Mouse (Mus musculus) layer of hippocampus, adult 9-10 months (tissue): ENCODE measurements around the gene Gm5150.
A peak's percentile ranks its signal among the peaks of the same experiment; 100 is the strongest.
"Not testable (repeated sequence)": the region's sequence is repeated elsewhere in the genome, so short reads cannot be mapped to it uniquely, and the experiment has no call there.

Experiments used
- DNase-seq: peaks from one replicate; pipeline ENCODE4 v3.0.0; 2022; ENCODE audit warnings: low spot score

Gene Gm5150

DNA sequence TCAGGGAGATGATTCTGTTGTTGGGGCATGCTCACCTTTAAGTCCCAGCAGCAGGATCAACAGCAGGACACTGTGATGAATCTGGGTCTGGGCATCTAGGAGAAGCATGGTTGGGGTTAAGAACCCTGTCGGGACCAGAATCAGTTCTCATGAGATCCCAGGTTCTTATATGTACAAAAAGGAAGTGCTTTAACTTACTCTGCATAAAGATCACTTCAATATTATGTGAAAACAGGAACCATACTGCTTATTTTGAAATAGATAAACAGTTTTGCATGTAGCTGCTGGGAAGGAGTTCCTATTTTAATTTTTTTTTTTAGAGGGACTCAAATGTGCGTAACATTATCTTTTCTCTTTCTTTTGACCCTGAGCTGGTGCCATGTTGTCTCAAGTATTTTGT, at the start of gene Gm5150:
TSS of gene Gm5150 (minus strand) at position 223 of the 400 bp plus-strand sequence.
- DNase-seq = no peak

DNA sequence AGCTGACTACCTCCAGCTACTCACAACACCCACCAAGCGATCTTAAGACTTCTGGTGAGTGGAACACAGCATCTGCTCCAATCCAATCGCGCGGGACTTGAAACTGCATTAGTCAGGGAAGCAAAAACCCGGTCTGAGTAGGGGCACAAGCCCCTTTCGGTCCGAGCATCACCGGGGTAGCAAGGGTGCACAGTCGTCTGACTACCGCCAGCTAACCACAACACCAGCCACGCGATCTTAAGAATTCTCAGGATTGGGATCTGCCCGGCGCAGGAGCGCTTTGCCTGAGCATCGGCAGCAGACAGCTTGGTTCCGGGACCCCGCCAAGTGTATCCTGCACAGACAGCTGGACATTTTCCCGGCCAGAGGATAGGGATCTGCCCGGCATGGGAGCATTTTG, 45.5 kb upstream of the Gm5150 start:
- not testable (repeated sequence) for DNase-seq

DNA sequence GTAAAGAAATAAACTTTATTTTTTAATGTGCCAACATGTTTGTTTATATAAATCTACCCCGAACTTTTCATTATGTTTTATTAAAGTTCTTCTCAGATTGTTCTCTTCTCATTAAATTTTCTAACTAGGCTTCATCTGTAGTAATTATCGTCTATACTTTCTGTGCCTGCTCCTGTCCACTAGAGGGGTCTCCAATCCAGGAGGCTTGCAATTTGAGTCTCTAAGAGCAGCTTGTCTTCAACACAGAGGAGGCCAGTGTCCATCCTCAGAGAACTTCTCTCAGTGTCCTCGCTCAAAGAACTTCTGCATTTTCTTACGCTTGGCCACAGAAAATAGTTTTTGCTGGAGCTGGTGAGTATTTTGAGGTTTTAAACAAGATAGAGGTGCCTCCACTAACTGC, 41.1 kb upstream of the Gm5150 start:
- DNase-seq = no peak

DNA sequence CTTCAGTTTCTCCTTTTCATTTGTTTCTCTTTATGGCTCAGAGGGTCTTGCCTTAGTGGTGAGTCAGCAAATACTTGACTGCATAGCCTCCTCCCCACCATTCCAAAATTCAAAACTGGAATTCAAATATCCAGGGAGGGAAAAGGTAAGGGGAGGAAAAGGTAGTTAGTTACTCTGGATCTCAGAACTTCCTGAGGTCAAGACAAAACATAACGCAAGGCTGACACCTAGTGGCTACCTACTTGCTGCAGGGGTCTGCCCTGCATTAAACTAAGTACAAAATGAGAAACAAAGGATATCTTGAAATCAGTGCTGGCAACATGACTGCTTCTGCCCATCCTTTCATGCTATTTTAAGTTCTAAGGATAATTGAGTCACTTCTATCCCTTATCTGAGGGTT, 37.1 kb upstream of the Gm5150 start:
- no peak for DNase-seq

DNA sequence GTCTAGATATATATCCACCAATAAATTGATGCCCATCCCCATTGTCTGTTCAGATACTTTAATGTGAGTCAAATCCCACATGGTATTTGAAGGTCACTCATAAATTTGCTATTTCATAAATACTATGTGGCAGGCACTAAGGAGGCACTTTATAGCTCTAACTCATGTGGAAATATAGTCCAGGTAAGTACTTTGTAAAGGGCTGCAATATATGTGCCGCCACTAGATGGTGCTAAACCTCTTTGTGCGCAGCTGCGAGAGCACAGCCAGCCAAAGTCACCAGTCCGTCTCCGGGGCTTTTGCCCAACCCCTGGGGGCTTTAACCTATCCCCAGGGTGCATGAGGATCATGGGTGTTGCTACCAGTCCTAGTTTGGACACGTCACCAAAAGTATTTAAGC, 18.8 kb upstream of the Gm5150 start:
- DNase-seq = peak; percentile 59

DNA sequence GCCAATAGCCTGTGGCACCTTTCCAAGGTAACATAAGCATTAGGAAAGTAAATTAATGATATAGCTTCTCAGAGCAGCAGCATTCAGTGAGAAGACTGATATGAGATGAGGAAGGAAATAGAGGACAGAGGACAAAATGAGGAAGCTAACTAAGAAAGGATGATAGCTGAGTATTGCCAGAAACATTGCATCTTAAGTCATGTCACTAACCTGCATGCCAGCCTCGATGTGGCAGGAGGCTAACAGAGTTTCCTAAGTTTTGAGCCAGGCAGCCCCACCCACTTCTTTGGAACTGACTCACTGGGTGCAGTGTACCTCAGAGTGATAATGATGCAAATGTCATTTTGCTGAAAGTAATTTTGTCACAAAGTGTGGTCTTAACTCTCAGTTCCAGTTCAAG, 16.0 kb upstream of the Gm5150 start:
- no peak for DNase-seq

DNA sequence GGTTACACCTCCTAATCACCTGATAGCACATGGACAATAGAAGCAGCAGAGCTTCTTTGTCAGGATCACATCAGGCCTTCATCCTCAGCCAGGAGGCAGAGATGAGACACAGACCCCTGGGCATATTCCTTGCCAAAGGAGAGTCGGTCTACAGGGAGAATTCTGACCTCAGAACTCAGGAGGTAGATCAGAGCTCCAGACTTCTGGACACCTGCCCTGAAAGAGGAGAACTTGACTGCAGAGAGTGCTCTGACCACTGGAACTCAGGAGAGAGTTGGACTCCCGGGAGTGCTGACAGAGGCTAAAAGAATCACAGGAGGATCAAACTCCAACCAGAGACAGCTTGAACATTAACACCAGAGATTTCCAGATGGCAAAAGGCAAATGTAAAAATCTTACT, 8.2 kb upstream of the Gm5150 start:
- not testable (repeated sequence) for DNase-seq

DNA sequence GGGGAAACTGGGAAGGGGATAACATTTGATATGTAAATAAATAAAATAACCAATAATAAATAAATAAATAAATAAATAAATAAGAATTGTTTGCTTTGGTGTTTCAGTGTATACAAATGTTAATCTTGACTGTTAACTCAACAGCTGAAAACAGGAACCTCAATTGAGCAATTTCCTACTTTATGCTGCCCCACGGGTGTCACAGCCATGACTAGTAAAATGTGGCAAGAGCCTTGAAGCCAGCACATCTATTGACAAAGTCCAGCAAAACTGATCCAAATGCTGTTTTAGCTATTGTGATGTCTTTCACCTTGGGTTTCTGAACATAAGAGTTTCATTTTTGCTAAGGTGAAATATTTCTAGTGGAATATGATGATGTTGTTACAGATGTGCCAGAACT, 1.6 kb upstream of the Gm5150 start:
- no peak for DNase-seq

DNA sequence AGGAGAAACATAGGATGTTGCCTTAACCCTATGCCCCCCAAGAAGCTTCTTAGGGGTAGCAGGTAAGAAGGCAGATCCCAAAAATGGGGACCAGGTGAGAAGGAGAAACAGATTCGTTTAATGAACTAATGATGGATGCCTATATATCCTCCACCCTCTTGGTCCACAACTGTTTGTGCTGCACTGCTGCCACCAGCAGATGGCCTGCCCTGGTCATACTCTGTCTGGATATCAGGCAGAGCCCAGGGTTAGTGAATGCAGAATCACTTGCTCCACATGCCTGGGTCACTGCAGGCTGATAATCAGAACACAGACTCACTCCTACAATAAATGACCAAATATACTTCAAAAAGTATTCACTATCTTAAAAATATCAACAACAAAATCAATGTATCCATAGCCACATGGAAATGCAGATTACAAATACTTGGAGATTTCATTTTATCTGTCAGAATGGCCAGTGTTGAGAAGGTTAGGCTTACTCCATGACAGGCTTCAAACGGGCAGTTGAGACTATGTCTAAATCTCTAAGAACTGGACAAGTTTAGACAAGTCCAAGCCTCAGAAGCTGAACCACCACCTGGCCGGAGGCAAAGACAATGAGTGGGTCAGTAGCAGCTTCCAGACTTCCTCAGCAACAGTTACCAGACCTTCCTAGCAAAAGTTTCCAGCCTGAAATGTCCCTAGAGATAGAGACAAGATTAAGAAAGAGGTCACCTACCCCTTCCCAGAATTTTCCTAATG, 2.2 kb downstream of the Gm5150 start:
- no peak for DNase-seq

DNA sequence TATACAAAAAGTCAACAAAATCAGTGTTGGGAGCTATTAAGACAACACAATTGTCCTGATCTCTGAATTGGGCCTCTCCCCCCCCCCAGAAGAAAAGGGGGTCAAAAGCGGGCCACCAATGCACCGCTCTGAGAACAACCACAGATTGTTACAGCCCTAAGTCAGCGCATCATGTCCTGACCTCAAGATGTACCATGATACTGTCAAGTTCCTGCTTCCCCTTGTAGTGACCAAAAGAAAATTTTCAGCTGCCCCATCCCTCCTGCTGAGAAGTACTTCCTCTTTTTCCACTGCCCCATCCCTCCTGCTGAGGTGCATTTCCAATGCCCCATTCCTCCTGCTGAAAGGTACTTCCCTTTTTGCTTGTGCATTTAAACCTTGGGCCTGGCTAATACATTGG, 6.8 kb downstream of the Gm5150 start:
- not testable (repeated sequence) for DNase-seq

DNA sequence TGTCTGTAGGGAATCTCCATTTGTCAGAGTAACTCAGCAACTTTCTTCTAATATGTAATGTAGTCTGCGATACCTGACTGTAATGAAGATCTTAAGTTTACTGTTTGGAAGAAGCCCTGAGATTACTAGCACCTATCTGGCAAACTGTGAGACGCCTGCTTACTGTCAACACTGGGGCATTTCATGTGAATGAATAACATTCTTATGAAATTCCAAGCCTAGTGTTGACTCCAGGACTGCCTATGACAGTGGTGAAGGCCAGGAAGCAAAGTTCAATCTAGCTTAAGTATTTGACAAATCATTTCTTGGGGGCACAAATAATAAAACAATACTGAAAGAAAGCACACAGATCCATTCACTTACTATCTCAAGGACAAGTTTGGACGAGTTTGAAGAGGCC, 24.0 kb downstream of the Gm5150 start:
- DNase-seq = no peak

DNA sequence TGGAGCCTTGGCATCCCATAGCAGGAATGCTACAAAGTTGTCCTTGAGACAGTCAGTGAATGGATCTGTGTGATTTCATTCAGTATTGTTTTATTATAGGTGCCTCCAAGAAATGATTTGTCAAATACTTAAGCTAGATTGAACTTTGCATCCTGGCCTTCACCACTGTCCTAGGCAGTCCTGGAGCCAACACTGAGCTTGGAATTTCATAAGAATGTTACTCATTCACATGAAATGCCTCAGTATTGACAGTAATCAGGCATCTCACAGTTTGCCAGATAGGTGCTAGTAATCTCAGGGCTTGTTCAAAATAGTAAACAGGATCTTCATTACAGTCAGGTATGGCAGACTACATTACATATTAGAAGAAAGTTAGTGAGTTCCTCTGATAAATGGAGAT, 49.3 kb downstream of the Gm5150 start:
- DNase-seq = no peak
